Mouse (Mus musculus) embryonic fibroblast, embryonic 13.5 days (primary cell): ENCODE results near the gene Gm17783.

ENCODE experiments used
- CTCF ChIP-seq: IDR thresholded peaks from 2 replicates; pipeline ENCODE4 v1.5.1; 2011; ENCODE audit warnings: mild to moderate bottlenecking, control low read depth, low read length, moderate library complexity, borderline replicate concordance; ENCODE audit not compliant: insufficient read depth
- POLR2A ChIP-seq: IDR thresholded peaks from 2 replicates; pipeline ENCODE4 v1.6.1; 2011; ENCODE audit warnings: low read depth, mild to moderate bottlenecking, control low read depth, low read length, moderate library complexity

- TF ChIP-seq POLR2A (no peak), CTCF (no peak)
These were observed 38.9 kb downstream of the Gm17783 start, which contains the start of gene Gm609 for GRCm38 (mm10) chr16:45492927-45493326.
